Mouse (Mus musculus): Measurements from ENCODE around the gene Edrf1.

DNA sequence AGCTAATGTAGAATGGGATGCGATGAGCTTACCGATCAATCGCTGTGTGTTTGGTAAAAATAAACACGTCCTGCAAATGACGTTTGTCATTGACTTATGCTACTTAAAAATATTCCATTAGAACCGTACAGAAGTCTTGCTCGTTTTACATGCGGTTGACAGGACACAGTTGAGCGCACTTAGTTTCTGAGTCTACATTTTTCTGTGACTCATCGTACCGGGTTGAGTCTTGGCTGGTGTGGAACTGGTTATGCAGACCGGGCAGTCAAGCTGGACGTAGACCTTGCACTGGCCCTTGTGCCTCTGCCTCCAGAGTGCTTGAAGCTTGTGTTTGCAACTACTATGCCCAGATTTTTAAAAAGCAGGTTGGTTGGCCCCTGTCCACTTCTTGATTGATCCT, 963 bp downstream of the Edrf1 start:
- TF ChIP-seq CTCF (IDR thresholded peaks at IDR 0.05; ENCODE audit: borderline replicate concordance, insufficient read depth, low read depth, low read length) (no peak), POLR2A (IDR thresholded peaks at IDR 0.05; ENCODE audit: borderline replicate concordance, insufficient read depth, low read length) (no peak)
